Mouse (Mus musculus) adrenal gland, postnatal 10 days (tissue): Measurements from ENCODE around the gene Upk3bl. TPM values are rescaled to one million over a fixed set of nuclear protein-coding genes. Genes with fewer than 3 reads are reported as not detected.
A peak's percentile ranks its signal among the peaks of the same experiment; 100 is the strongest.
"Not testable (repeated sequence)": the region's sequence is repeated elsewhere in the genome, so short reads cannot be mapped to it uniquely, and the experiment has no call there.

Experiments used
- DNase-seq: peaks from one replicate; pipeline ENCODE4 v3.0.0; 2021; ENCODE audit warnings: mixed read lengths
- total RNA-seq, 2 experiments: library from RNA; stranded (reverse); gene quantifications; 2 replicates each; pipeline ENCODE4 v1.2.3; 2021

The Upk3bl gene
- total RNA-seq, 2 experiments from 2014 or later, result 0.39 to 0.45 TPM

GRCm38 (mm10) chr5:136045987-136046386 is 8.3 kb upstream of the Upk3bl start:
- DNase-seq, result peak; percentile 93

- DNase-seq, result not testable (repeated sequence)
These were observed 5.8 kb upstream of the Upk3bl start for GRCm38 (mm10) chr5:136048541-136048940.

- DNase-seq, result no peak
These were observed 4.4 kb upstream of the Upk3bl start for GRCm38 (mm10) chr5:136049926-136050325.

GRCm38 (mm10) chr5:136051231-136052085 is 2.8 kb upstream of the Upk3bl start:
- DNase-seq, result peak; percentile 83

GRCm38 (mm10) chr5:136052861-136053655 is 1.2 kb upstream of the Upk3bl start:
- peak; percentile 30 for DNase-seq

GRCm38 (mm10) chr5:136056062-136056461 is 1.8 kb downstream of the Upk3bl start:
- DNase-seq, result no peak

GRCm38 (mm10) chr5:136057085-136057484 is 2.8 kb downstream of the Upk3bl start:
- no peak for DNase-seq

- DNase-seq, result peak; percentile 90
These were observed 7.3 kb downstream of the Upk3bl start for GRCm38 (mm10) chr5:136061567-136061966.

- DNase-seq, result no peak
These were observed 9.6 kb downstream of the Upk3bl start for GRCm38 (mm10) chr5:136063920-136064319.

- DNase-seq, result not testable (repeated sequence)
These were observed 12.3 kb downstream of the Upk3bl start for GRCm38 (mm10) chr5:136066404-136067148.

GRCm38 (mm10) chr5:136069411-136069810 is 15.1 kb downstream of the Upk3bl start:
- DNase-seq, result no peak

- DNase-seq, result no peak
These were observed 18.8 kb downstream of the Upk3bl start for GRCm38 (mm10) chr5:136073051-136073450.

- no peak for DNase-seq
These were observed 19.2 kb downstream of the Upk3bl start for GRCm38 (mm10) chr5:136073526-136073925.

- DNase-seq, result no peak
These were observed 20.8 kb downstream of the Upk3bl start for GRCm38 (mm10) chr5:136075076-136075475.

GRCm38 (mm10) chr5:136076284-136076683 is 22.0 kb downstream of the Upk3bl start:
- no peak for DNase-seq

- DNase-seq, result no peak
These were observed 22.8 kb downstream of the Upk3bl start for GRCm38 (mm10) chr5:136077001-136077550.

GRCm38 (mm10) chr5:136078136-136078535 is 23.8 kb downstream of the Upk3bl start:
- DNase-seq, result no peak

- no peak for DNase-seq
These were observed 28.1 kb downstream of the Upk3bl start for GRCm38 (mm10) chr5:136082345-136082744.

GRCm38 (mm10) chr5:136083669-136084107 is 29.4 kb downstream of the Upk3bl start, which contains the start of gene Rasa4:
Gene Rasa4 (plus strand): TSS chr5:136083916.
- DNase-seq, result peak; percentile 94

- DNase-seq, result peak; percentile 43
These were observed 30.0 kb downstream of the Upk3bl start for GRCm38 (mm10) chr5:136084144-136084881.
